Mouse (Mus musculus): ENCODE measurements around the gene Timm8b.
"Not testable (repeated sequence)": the region's sequence is repeated elsewhere in the genome, so short reads cannot be mapped to it uniquely, and the experiment has no call there.

Gene Timm8b

GRCm38 (mm10) chr9:50602055-50602845 lies 1.5 kb upstream of the Timm8b start:
- no peak for DNase-seq (ENCODE audit: low read depth, low spot score)

DNA sequence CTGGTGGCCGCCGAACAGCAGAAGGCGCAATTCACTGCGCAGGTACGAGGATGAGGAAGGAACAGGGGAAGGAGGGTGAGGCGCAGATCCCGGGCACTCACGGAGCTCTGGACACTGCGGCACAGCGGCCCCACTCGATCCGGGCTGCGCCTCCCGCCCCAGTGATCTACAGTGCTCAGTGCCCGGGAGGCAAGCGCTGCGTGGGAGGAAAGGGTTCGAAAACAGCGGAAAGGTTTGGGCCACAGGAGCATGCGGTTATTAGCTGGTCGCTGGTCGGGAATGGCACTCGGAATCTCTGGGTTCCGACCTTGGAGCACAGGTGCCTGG lies 251 bp downstream of the Timm8b start:
- no peak for DNase-seq (ENCODE audit: low read depth, low spot score)

DNA sequence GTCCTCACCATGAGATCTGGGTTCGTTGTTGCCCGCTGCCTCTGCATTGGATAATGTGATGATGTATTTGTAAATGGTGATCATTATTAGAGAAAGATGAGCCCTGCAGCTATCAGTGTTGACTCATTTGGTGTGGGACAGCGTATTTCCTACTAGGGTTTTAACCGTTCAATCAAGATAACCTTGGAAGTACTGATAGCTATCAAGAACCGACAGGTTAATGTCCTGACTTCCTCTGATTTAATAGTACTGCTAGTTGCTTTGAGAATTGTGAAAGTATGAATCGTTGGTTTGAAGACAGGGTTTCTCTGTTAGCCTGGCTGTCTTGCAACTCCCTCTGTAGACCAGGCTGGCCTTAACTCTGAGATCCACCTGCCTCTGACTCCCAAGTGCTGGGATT lies 628 bp downstream of the Timm8b start:
- no peak for DNase-seq (ENCODE audit: low read depth, low spot score)

DNA sequence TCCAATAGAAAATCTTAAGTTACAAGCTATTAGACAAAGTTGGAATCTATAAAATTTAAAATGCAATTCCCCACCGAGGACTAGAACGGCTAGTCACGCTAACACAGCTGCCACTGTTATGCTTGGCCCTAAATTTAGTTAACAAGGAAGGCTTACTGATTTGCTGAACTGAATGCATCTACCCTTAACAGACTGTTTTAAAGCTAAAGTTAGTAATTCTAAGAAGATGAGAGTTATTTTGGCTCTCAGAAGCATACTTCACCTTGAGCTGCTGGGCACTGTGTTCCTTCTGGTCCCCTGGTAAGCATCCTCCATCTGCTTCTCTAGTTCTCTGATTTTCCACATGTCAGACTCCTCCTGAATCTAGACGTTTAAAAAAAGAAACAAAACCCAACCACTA lies 8.4 kb downstream of the Timm8b start:
- no peak for DNase-seq (ENCODE audit: low read depth, low spot score)

- no peak for DNase-seq (ENCODE audit: low read depth, low spot score)
Measured at GRCm38 (mm10) chr9:50616161-50616560, 12.5 kb downstream of the Timm8b start.

DNA sequence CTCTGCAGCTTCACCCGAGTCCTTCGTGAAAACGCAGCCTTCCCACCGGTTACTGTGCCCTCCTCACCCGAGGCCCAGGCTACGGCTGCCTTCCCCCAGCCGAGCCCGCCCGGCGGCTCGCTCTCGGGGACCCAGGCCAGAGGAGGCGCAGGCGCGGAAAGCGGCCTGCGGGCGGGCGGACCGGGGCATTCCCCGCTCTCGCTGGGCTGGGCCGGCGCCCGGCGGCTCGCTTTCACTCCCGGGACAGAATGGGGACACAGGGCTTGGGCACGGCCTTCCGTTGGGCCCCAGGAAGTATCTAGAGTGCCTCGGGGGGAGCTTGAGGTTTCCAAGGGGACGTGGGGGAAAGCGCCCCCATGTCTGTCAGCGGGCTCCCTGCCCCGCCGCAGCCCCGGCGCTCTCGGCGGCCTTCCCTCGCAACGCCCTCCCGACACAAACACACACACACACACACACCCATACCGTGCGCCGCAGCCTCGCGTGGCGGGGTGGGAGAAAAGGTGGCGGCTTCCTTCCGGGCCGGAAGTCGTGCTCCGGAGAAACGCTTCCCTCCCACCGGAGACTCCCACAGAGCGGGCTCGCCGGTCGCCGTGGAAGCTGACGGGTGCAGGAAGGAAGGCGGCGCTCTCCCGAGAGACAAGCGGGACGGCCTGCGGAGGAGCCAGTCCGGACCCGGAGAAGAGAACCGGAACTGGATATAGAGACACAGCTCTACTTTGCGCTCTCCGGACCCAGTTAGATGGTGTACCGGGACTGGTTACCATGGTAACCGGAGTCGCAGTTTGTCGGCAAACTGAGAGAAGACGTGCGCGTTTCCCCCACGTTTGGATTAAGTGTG lies 13.3 kb downstream of the Timm8b start, which contains the start of the genes Pih1d2 and Nkapd1:
Gene Pih1d2, plus strand, starts transcription at position 556 of the 838 bp plus-strand sequence.
Gene Nkapd1, minus strand, starts transcription at position 699 of the 838 bp plus-strand sequence.
- DNase-seq (ENCODE audit: low read depth, low spot score) = peak; percentile 76

GRCm38 (mm10) chr9:50617794-50618330 lies 14.2 kb downstream of the Timm8b start:
- no peak for DNase-seq (ENCODE audit: low read depth, low spot score)

DNA sequence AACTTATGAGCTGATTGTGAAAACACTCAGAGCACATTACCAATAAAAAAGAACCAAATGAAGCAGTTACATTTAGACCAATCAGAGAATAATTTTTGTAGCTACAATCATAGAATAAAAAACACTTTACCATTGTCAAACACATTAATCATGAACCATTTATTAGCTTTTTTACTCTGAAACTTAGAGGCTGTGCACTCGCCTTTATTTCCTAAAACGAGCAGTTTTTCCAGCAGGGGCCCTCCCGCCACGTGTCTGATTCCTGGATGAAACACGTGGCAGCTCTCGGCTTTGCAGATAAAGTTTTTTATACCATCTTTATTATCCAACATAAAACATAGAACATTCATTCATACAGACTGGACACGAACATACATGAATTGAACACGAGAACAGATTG lies 27.2 kb downstream of the Timm8b start:
- not testable (repeated sequence) for DNase-seq (ENCODE audit: low read depth, low spot score)

DNA sequence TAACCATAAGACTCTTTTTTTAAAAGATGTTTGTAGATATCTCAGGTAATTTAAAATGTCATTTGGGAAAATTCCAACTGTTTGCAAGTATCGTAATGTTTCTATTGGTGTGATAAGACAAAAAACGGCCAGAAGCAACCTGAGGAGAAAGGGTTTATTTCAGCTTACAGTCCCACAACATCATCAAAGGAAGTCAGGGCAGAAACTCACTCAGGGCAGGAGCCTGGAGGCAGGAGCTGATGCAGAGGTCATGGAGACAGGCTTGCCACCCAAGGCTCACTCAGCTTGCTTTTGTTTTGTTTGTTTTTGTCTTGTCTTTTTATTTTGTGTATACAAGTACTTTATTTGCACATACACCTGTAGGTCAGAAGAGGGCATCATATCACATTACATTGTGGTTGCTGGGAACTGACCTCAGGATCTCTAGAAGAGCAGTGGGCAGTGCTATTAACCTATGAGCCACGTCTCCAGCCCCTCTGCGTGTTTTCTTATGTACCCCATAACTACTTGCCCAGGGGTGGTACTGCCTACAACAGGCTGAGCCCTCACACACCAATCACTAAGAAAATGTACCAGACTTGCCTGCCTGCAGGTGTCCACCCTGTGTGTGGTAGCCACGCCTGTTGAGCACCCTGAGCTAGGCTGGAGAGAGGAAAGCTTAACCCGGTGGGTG lies 28.4 kb downstream of the Timm8b start:
- DNase-seq (ENCODE audit: low read depth, low spot score) = no peak

GRCm38 (mm10) chr9:50633059-50633458 lies 29.3 kb downstream of the Timm8b start:
- DNase-seq (ENCODE audit: low read depth, low spot score) = no peak

DNA sequence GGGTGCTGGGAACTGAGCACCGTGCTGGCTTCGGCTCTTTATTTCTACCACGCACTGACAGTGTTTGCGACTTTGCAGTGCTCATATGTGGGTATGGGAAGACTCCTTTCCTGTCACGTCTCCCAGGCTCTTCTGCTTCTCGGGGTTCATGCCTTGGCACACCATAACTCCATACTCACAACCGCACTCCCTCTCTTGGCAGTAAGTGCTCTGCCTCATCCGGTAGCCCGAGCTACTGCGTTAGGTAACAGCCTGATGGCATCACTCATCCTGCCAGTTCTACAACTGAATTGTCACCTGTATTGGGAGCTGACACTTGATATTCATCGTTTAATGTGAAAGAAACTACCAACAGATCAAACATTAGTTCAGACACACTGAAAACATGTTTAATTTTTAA lies 30.6 kb downstream of the Timm8b start:
- no peak for DNase-seq (ENCODE audit: low read depth, low spot score)

DNA sequence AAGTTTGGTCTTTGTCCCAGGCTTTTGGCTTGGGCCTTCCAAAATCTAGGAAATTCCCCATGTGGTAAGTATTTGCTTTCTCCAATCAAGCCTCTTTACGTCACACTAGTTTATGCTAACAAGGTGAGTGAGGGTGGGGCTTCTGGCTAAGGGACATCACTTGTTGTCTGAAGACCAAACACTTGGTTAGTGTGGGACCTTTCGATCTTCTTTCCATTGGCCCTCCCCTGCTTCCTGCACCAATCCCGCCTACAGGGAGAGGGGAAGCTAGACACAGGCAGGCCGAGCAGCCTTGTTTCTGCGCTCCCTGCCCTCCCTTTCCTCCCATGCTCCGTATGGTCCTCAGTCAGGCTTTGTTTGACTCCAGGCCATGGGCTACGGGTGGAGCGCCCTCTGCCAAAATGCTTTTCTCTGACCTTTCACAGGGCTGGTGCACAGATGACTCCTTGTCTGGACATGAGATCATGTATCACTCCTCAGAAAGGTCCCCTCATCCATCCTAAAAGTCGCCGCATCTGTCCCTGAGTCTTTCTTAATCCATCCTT lies 43.2 kb downstream of the Timm8b start:
- DNase-seq (ENCODE audit: low read depth, low spot score) = no peak

DNA sequence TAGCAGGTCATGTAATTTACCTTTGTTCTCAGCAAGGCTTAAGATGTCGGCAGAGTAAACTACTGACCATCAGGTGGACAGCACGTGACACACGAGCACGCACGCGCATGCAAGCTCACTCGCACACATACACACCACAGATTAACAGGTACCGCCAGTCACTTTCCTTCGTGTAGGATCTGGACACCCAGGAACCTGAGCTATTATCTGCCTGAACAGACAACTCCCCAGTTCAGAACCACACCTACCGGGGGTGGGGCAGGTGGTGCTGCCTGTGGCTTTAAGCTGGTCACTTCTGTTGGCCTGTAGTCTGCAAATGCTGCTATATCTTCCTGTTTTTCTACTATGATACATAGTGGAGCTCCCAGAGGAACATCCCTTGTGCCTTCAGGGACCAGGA lies 46.8 kb downstream of the Timm8b start:
- no peak for DNase-seq (ENCODE audit: low read depth, low spot score)
